Mouse (Mus musculus) brown adipose tissue, adult 24 weeks (tissue): ENCODE measurements at regions not wholly inside any gene's neighbourhood (a gene's known extent, or its start where the extent isn't known, plus 50 kb on each side); places are given as distances from the start of the nearest gene placed in this dataset.

Experiments
- H3K27ac ChIP-seq: fragments of 200-500 bp; replicated peaks from 2 replicates; pipeline ENCODE4 v1.5.1; 2012; ENCODE audit warnings: low read depth, mild to moderate bottlenecking, low read length
- H3K4me1 ChIP-seq: fragments of 200-500 bp; 2 replicates; pipeline ENCODE4 v1.6.1; 2012; ENCODE audit warnings: low read length, mixed read lengths; ENCODE audit not compliant: control insufficient read depth, insufficient read depth, insufficient read length
- H3K4me3 ChIP-seq: fragments of 200-500 bp; 2 replicates; pipeline ENCODE4 v1.5.1; 2012; ENCODE audit warnings: low read depth, mild to moderate bottlenecking, low read length, moderate library complexity; ENCODE audit not compliant: insufficient read depth

DNA sequence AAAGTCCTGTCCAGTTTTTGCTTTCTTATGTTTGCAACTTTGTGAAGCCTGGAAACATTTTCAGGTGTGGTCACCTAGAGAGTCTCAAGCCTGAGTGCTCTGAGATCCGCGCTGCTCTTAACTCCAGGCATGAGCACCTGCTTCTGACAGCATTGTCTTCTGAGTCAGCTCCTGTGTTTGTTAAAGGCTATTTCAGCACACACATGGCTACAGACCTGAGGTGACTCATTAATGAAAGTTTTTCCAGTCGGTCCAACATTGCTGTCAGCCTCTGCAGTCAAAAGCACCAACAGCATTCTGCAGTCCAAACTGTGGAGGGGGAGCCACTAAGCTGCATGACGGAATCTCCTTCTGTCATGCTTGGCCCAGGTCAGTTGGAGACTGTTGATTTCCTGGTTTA is 127.8 kb upstream of the Lemd2 start:
- Histone ChIP-seq H3K27ac (no peak overlapping the region), H3K4me1 (no peaks in the 10 kb centered on the region), H3K4me3 (no peak overlapping the region)

DNA sequence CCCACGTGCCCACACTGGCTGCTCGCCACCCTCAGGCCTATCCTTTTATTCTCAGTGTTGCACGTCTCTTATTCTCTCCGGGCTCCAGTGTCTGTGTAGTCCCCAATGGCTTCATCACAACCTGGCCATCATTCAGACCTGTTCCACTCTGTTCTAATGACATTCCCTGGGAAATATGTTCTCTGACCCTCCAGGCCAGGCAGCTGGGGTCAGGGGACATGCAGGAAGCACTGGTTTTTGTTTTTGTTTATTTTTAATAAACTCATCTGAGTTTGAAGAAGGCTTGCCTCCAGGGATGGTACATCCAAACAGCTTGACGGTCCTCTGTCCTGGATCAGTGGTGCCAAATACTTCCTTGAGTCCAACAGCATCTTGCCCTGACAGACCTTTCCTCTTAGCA is 127.4 kb upstream of the Lemd2 start:
- Histone ChIP-seq H3K4me3 (no peak overlapping the region), H3K27ac (no peak overlapping the region), H3K4me1 (no peaks in the 10 kb centered on the region)

DNA sequence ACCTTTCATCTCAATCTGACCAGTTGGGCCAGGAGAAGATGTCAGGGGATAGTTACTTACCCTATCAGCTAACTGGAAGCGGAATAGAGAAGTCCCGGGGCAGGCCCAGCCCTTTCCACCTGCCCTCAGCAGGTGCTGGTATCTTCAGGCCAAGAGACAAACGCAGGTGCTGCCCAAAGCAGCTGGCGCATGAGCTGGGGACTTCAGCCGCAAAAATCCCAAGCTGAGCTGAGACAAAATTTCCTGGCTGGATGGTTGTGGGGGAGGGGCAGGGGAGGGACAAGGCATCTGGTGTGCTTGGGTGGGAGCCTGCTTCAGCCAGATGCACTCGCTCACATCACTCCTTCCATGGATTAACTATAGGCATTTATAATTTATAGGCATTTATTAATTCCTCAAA is 125.5 kb upstream of the Lemd2 start:
- H3K4me1 ChIP-seq: 0 out of 2 replicates have a peak, but pooled peaks cover 3% of the 10 kb centered on the region
- no peak overlapping the region for H3K27ac ChIP-seq
- no peak overlapping the region for H3K4me3 ChIP-seq

DNA sequence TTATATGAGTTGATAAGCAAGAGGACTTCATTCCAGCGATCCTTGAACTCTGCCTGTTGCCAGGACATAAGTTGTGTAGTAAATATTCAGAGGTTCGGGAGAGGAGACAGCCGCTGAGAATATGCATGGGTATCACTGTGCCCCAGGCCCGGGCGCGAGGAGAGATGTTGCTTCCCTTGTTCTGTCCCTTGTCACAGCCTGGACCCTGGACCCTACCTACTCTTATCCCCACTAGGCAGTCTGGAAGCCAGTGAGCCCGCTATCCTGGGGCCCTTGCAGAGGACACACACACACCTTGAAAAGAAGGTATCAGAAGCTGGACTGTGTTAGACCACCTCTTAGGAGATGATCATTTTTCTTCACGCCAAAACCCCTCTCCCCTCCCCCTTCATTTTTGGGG is 124.9 kb upstream of the Lemd2 start:
- H3K4me3 ChIP-seq: no peak overlapping the region
- 0 out of 2 replicates have a peak, but pooled peaks cover 3% of the 10 kb centered on the region for H3K4me1 ChIP-seq
- H3K27ac ChIP-seq: no peak overlapping the region

GRCm38 (mm10) chr17:27325002-27325460 is 120.8 kb upstream of the Lemd2 start:
- Histone ChIP-seq H3K27ac (no peak overlapping the region), H3K4me3 (peak overlapping the region; percentile 3; the same call in 1 of the 2 replicates), H3K4me1 (0 out of 2 replicates have a peak, but pooled peaks cover 3% of the 10 kb centered on the region)

- Histone ChIP-seq H3K4me1 (peaks cover 7% of the 10 kb centered on the region), H3K4me3 (no peak overlapping the region), H3K27ac (0 out of 2 replicates have a peak overlapping the region, but pooled peaks have one; percentile 19)
Measured at GRCm38 (mm10) chr17:27323513-27323912, 119.2 kb upstream of the Lemd2 start.

DNA sequence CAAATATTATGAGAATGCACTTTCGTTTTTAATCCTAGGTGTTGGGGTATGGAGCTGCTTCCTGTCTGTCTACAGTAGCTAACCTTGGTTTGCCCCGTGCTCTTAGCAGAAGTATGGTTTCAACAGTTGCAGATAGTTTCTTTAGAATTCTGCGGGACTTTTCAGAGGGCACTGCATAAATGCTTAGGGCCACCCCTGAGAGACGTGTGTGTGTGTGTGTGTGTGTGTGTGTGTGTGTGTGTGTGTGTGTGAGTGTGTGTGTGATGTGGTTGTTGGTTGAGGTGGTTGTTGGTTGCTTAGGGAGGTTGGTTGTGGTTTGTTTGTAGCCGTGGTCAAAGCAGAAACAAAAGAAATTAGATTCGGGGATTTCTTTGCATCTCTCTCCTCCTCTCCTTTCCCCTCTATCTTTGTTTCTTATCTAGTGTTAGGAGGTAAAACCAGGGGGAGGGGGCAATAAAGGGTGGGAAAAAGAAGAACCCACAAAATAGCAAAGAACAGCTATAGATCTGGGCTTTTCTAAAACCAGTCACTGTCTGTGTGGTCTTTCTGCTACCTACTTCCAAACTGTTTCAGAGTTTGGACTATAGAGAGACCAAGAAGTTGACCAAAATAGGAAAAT is 118.7 kb upstream of the Lemd2 start:
- Histone ChIP-seq H3K4me3 (no peak overlapping the region), H3K27ac (0 out of 2 replicates have a peak overlapping the region, but pooled peaks have one; percentile 37), H3K4me1 (peaks cover 11% of the 10 kb centered on the region)

DNA sequence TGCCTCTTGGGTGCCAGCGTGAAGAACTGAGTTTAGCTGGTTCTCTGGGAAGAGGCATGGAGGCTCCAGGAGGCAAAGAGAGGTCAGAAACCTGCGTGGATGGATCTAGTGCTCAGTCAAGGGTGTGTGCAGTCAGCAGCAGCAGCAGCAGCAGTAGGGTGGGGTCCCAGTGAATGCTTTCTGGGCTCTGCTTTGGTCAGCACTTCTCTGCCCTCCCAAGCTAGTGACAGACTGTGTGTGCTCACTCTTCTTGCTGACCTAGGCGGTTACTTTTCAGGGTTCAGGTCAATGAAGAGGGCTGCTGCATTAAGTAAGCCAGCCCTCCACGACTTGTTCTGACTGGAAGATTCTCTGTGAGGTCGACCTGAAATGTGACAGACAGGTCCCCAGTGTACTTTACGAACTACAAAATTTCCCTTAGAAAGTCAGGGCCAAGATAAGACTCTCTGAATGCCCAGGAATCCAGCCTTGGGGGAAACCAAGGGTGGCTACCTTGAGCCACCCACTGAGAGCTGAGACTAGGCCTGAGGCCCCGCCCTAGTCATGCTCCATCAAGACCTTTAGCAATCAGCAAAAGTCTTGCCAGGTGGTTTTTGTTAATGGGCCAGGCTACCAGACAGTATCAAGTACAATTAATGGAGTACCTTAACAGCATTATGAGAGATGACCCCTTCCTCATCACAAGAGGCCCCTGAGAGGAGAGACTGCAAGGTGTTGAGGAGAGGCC is 114.9 kb upstream of the Lemd2 start:
- Histone ChIP-seq H3K4me3 (no peak overlapping the region), H3K27ac (no peak overlapping the region), H3K4me1 (peaks cover 18% of the 10 kb centered on the region)

- Histone ChIP-seq H3K4me3 (peak overlapping the region; percentile 6; the same call in 1 of the 2 replicates), H3K27ac (peak overlapping the region; percentile 90), H3K4me1 (peaks cover 18% of the 10 kb centered on the region)
Measured at GRCm38 (mm10) chr17:27317576-27318277, 113.5 kb upstream of the Lemd2 start.

- Histone ChIP-seq H3K4me1 (peaks cover 18% of the 10 kb centered on the region), H3K27ac (peak overlapping the region; percentile 90)
Measured at GRCm38 (mm10) chr17:27316711-27317575, 112.7 kb upstream of the Lemd2 start.

DNA sequence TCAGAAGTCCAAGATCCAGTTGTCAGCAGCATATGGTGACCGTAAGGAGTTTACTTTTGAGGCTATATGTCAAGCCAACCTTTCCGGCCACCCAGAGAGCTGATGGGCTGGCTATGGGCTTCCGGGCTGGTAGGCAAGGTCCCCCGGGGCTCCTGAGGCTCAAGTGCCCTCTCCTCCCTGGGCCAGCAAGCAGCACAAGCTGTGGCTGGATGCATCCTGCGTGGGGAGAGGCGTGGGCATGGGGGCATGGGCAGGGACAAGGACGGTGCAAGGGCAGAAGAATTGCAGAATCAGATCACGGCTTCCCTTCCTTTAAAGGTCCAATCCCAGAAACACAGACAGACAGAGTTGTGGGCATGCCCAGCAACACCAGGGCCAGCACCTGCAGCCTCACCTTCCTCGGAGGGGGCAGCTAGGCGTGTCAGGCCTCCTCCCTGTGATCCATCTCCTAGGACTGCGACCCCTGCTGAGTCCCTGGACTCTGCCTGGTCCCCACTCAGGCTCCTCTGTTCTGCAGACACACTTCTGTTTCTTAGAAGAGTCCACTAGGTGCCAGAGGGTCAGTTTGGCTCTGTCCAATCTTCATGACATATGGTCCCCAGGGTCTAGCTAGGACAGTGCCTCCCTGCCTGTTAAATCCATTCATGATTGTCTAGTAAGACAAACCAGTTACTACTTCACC is 111.8 kb upstream of the Lemd2 start:
- Histone ChIP-seq H3K4me3 (no peak overlapping the region), H3K27ac (peak overlapping the region; percentile 88), H3K4me1 (peaks cover 18% of the 10 kb centered on the region)

More at GRCm38 (mm10) chr17:27316711-27317575, 112.7 kb upstream of the Lemd2 start:
- peak overlapping the region; percentile 6; the same call in 1 of the 2 replicates for H3K4me3 ChIP-seq

DNA sequence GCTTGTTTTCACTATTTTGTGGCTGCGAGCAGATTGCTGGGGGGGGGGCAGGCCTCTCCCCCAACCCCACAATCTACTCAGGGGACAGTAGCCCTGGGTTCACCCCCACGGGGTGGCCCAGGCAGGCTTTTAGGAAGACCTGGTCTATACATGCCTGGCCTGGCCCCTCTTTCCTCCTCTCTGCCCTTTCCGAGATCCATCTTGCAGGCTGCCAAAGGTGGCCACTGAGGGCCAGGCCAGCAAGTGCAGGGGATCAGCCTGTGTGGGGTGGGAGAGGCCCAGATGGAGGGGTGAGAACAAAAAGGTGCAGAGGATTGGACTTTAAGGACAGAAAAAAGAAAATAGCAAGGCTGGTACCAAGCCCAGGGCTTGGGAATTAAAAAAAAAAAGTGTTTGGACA is 111.2 kb upstream of the Lemd2 start:
- H3K4me3 ChIP-seq: no peak overlapping the region
- peaks cover 18% of the 10 kb centered on the region for H3K4me1 ChIP-seq

DNA sequence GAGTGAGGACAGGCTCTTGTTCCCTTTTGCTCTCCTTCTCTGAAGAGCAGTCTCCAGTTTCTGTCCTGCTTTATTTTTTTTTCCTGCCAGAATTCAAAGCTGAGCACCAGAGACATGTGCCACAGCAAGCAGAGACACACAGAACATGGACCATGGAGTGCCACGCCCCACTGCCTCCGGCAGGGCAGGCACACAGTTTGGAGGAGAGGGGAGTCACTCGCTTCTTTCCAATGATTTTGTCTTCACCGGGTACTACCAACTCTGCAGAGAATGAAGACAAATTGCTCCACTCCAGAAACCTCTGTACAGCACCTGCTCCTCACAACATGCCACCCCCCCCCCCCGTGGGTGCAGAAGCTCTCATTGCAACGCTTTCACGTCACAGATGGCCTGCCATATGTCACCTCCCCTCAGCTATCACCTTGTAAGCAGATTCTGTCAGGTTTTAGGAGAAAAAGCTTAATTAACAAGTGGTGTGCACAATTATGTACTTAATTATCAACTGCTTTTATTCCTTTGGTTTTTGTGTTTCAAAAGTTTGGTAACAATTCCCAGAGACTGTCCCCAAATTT is 110.6 kb upstream of the Lemd2 start:
- Histone ChIP-seq H3K27ac (no peak overlapping the region), H3K4me1 (peaks cover 18% of the 10 kb centered on the region)

More for the DNA sequence above, 111.2 kb upstream of the Lemd2 start:
- H3K27ac ChIP-seq: no peak overlapping the region

GRCm38 (mm10) chr17:27308933-27309332 is 104.7 kb upstream of the Lemd2 start:
- no peak overlapping the region for H3K4me3 ChIP-seq
- H3K27ac ChIP-seq: no peak overlapping the region
- no peaks in the 10 kb centered on the region for H3K4me1 ChIP-seq

More for the DNA sequence above, 110.6 kb upstream of the Lemd2 start:
- H3K4me3 ChIP-seq: no peak overlapping the region
